Mouse (Mus musculus) spleen, postnatal 36 days (tissue): Measurements from ENCODE around the gene Cmya5.

Experiments used
- DNase-seq, 2 experiments: peaks; one replicate each; pipeline ENCODE4 v3.0.0; 2022; ENCODE audit warnings: low spot score in 2 of 2, mixed read lengths in 1 of 2

Cmya5 gene

DNA sequence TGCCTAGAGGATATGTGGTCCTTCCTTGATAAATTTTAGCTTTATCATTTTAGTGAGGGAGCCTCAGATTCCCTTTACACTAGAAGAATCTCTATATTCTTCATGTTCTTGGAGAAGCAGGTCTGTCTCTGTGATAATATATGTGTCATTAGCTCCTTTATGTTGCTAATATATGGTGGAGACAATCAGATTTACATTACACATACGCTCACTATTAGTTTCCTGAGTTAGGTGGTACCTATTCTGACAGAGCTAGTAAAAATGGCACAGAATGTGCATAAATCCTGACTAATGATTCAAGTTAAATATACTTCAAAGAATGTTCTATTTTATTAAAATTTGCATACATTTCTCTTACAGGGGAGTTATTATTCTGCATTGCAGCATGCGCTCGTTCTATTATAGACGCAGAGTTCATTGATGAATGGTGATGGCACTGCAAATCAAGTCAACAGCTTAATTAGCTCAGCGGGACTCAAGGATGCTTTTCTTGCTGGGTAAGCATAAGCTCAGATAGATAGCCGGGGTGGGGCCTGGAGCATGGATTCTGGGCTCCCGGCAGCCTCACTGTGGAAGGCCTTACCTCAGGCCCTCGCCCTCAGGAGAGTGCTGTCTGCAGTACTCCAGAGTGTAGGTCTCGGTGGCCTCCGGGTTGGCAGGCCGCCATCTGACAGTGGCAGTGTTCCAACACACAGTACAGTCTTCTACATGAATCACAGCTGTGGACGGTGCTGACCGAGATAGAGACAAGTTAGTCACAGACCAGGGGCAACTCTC, 81.5 kb downstream of the Cmya5 start:
- no peak for DNase-seq

DNA sequence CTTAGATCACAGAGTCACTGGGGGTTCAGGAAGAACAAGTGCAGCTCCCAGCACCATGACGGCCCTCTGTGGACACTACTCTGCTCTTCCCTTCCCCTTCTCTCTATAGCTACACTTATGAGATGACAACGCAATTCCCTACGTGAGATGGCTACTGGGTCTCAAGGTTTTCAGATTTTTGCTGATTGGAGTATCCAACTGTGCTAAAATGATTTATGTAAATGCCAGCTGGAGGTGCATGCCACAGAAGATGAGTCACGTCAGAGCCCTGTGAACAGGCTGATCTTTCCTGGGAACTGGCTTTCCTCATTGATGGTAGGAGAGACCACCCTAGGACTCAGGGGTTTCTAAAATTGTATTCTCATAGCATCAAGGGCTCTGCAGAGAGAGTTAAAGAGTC, 83.2 kb downstream of the Cmya5 start:
- DNase-seq, result no peak

DNA sequence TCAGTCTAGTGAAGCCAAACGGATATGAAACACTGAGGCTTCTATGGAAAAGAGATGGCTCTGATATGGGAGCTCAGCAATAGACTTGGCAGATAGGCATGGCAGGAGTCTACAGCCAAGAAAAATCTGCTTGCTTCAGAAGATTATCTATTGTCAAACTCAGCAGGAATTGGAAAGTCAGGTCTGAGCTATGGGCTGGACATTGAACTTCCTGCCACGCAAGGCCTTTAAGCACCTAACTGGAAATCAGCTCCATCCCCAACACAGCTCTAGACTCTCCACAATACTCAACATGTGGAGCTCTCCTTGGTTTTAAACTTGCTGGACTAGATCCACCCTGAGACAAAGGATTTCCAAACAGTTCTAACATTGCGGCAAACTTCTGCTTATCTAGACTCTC, 84.1 kb downstream of the Cmya5 start:
- no peak for DNase-seq

GRCm38 (mm10) chr13:93058551-93059011, 85.9 kb downstream of the Cmya5 start:
- no peak for DNase-seq

DNA sequence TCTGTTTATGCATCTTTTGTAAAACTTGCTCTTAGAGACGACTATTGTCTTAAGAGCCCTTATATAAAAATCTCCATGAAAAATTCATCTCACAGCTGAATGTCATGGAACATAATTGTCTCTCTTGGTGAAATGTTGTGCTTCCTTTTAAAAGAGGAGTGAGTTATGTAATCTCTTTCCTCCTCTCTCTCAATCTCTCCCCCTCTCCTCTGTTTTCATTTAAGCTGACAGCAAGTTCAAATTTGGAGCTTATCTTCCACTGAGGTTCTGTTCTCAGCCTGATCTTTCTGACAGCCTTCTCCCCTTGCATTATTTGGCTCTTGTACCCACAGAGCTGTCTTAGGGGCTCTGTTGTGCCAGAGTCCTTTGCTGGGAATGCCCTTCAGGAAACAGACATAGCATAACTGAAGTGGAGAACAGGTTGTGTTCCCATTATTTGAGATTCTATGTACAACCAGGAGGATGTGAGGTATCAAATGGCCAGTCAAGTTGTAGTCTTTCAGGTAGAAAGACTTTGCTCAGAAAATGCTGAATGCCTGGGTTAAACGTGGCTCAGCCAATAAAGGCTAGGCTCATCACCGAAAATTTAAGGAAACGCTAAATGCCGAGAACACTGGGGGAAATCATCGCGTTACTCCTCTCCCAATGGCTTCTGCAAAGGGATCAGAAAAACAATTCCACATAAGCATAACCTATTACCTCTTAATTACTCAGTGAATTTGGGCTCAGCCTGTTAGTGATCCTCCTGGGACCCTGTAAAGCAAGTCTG, 86.8 kb downstream of the Cmya5 start:
- no peak for DNase-seq

GRCm38 (mm10) chr13:93056091-93056490, 88.4 kb downstream of the Cmya5 start:
- no peak for DNase-seq

DNA sequence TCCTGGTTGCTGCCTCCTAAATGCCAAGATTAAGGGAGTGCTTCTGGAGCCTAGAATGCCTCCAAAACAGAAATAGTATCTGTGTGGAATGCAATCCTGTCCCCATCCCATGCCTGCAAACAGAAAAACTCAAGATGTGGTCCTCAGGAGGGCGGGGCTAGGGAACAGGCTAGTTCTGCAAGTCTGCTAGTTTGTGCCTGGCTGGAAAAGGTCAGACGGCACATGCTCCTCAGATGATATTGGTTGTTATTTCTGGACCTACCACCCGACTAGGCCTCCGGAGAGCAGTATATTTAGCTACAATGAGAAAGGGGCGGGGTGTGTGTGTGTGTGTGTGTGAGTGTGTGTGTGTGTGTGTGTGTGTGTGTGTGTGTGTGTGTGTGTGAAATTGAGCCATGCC, 93.0 kb downstream of the Cmya5 start:
- DNase-seq, result no peak

GRCm38 (mm10) chr13:93041021-93041420, 103.5 kb downstream of the Cmya5 start:
- DNase-seq, result no peak

DNA sequence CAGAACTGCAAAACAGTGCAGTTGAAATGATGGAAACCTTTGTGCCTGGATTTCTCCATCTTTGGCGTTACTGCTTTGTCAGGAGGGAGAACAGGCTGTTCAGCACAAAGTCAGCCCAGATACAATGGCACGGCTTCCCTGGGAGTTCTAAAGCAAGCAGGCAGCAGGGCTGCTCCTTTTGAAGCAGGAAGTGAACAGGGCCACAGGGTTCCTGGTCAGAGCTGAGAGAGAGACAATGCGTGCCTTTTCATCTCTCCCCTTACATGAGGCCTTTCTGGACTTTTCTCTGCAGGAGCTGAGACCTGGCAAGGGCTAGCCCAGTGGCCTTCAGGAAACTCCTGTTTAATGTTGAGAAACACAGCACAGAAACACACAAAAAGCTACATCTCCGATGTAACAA, 108.3 kb downstream of the Cmya5 start:
- no peak for DNase-seq

GRCm38 (mm10) chr13:93029337-93029736, 115.2 kb downstream of the Cmya5 start:
- DNase-seq, result no peak

DNA sequence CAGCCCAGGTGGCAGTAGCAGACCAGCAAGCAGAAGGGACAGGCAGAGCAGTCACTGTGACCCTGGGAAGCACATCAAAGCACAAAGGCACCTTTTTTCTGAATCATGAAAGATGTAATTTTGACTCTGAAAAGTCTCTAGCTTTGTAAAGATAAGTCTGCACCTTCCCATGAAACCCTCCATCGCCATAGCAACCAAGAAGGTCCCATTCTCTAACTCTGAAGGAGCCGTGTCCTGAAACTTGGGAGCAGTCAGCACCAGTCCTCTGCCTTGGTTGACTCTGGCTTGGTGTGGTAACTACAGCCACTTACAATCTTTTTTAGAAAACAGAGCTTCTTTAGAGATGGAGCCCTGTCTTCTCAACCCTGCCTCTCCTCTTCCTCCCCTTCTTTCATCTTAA, 119.7 kb downstream of the Cmya5 start:
- DNase-seq, result no peak

- no peak for DNase-seq
Observed at GRCm38 (mm10) chr13:93022158-93022557, 122.4 kb downstream of the Cmya5 start.

- DNase-seq, result no peak
Observed at GRCm38 (mm10) chr13:93012952-93013351, 131.6 kb downstream of the Cmya5 start.

DNA sequence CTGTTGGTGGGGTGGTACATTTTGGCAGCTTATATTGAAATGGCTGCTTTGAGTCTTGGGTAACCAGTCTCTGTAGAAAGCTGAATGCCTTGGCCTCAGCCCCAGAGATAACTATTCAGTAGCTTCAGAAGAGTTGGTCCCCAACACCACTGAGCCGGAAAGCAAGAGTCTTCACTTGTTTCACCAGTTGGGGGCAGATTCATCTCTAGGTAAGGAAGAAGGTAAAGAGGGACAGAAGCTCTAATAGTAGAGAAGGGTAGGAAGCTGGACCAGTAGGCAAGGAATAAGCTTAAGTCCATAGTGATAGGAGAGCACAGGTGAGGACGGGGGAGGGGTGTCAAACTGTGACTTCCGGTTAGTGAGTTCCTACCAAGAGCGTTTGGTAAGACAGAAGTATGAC, 133.2 kb downstream of the Cmya5 start:
- no peak for DNase-seq

- DNase-seq, result no peak
Observed at GRCm38 (mm10) chr13:93010524-93010923, 134.0 kb downstream of the Cmya5 start.

DNA sequence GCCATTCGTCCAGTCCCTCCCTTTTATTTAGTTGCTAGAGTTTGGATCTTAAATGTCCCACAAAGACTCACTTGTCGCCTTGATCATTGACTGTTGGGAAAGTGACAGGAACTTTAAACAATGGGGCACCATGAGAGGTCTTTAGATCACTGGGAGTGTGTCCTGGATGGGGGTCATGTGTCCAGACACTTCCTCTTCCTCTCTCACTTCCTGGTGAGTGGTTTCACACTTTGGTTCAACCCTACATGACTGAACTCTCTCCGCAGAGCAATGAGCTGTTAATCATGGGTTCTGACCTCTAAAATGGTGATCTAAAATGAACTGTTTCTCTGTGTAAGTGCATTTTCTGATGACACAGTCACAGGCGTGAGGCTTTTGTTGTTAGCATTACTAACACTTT, 137.4 kb downstream of the Cmya5 start:
- DNase-seq, result peak; percentile 13 to 22

- no peak for DNase-seq
Observed at GRCm38 (mm10) chr13:93006347-93006746, 138.2 kb downstream of the Cmya5 start.

- no peak for DNase-seq
Observed at GRCm38 (mm10) chr13:93004003-93004402, 140.5 kb downstream of the Cmya5 start.

- no peak for DNase-seq
Observed at GRCm38 (mm10) chr13:93002456-93002855, 142.1 kb downstream of the Cmya5 start.

GRCm38 (mm10) chr13:93000640-93001351, 143.7 kb downstream of the Cmya5 start:
- DNase-seq, result no peak

GRCm38 (mm10) chr13:92999860-93000259, 144.7 kb downstream of the Cmya5 start:
- no peak for DNase-seq

DNA sequence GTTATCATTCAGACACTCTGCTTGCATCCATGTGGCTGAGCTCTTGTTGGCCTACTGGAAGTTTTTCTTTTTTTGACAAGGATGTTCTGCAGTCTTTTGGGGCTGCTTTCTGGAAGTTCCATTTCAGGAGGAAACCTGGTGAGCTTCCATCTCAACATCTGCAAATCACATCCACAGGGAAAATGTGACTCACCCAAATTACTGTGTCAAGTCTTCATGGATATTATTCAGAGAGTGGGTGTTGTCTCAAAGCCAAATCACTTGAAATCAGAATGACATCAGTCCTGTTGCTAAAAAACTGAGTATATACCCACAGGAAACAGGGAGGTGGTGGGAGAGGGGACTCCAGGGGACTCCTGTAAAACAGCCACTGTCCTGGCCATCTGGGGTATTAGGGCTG, 149.8 kb downstream of the Cmya5 start:
- no peak for DNase-seq
